Mouse (Mus musculus) ES-CJ7 (cell line): ENCODE measurements around the gene Pgm2.

Experiments
- DNase-seq: peaks from one replicate; pipeline ENCODE4 v3.0.0; 2011; ENCODE audit warnings: low read depth, low spot score

Pgm2 gene

DNA sequence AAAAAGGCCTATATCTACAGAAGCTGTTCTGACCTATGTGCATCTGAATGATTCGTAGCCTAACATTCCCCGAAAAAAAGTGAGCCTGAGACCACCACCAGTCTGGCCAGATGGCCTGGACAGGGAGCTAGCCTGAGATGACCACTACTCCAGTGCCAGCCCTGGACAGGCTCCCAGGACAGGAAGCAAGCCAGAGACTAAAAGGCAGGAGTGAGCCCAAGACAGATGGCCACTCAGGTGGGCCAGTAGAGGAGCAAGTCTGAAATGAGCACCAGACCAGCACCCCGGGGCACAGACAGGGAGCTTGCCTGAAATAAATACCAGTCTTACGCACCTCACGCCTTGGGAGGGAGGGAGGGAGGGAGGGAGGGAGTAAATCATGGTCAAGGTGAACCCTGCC is 51.6 kb downstream of the Pgm2 start:
- DNase-seq: no peak

DNA sequence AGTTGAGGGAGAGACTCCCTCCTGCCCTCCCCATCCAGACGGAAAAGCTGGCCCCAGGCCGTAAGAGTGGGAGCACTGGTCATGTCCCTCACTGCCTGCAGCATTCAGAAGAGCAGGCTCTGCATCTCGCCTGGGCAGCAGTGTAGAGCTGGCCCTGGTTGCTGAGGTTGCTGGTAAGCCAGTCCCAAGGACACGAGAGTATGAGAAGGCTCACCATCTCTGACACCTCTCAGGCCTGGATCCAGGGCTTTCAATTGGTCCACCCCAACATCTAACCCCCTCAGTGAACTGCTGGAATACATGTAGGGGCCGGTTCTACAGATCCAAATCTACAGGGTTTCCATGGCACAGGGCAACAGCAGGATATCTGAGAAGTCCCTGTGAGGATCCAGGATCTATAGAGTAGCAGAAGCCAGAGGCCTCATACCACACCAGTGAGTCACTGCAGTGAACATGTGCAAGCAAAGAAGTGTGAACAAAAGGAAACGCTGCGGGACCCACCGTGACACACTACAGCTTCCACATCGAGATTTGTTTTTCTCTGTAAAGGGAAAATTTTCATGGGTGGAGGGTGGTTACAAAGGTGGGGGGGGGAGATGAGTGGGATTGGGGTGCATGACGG is 53.7 kb downstream of the Pgm2 start:
- DNase-seq: no peak

DNA sequence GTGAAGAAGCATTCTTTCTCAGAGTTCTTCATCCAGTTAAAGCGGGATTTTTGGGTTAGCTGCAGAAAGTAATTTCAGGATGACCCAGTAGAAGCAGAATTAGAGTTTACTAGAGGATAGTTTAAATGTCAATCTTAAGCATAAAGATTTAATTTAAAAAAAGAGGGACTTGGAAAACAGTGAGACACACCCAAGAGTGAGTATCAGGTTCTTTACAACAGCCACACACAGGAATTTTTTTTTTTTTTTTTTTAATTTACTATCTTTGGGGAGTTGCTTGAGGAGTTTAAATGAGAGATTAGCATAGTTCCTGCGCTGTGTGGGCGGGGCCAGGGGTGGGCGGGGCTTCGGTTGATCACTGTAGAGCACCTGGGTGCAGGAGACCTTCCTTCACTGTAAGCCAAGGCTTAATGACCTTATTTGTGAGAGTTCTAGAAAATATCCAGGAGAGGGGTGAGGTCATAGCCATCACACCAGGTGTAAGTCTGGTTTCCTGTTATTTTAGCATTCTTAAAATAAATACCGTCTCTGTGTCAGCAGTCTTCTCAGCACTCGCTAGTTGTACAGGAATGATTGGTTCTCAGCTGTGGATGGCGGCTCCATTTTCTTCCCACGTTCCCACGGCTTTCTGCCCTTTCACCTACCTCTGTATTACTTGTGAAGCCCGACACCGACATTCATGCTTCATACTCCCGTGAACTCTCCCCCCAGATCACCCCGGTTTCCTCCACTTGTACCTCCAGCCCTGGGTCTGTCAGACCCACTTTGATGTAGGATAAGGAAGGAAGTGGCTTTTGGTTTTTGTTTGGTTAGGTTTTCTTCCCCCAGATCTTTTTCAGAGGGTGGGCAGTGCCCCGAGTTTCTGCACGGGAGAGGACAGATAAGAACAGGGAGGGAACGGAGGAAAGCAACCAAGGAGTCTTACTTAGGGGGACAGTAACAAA is 56.7 kb downstream of the Pgm2 start:
- peak; percentile 18 for DNase-seq

DNA sequence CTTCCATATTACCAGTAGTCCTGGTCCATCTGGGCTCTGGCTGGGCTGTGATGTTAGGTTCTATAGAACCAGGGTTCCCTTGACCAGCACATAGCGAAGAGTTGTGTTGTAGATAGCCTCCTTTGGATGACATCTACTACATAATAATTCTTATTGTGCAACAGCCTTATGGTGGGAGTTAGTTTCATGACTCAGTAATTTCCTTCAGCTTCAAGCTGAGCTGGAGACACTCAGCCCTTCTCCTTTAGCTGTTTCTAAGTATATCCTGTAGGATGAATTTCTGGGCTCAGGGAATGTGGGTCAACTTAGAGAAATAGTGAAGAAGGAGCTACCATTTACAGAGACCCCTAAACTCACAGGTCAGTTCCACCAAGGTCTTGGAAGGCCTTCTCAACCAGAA is 60.6 kb downstream of the Pgm2 start:
- DNase-seq: no peak

DNA sequence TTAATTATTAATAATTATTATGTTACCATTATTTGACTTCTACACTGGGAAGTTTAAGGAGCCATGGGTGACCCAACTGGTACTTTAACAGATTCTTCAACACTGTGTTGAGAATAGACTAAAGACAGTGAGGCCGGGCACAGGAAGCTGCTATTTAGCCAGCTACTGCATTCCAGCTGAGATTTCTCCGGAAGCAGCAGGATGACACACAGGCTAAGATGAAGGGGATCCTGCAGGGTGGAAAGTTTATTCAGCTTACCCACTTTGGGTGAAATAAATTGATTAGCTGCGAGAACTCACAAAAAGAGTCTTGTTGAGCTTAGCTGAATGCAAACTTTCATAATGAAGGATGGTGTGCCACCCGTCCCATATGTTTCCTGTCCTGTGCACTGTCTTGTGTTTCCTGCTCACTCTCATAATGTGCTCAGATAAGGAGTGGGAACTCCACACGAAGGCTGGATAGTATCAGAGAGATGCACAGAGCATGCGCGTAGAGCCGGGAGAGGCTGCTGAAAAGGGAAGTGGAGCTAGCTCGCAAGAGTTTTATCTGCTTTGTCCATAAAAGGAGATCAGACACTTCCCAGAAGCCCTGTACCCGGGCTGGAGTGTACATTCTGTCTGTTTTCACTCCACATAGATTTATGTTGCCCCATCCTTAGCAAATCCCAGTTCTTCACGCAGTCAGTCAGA is 63.3 kb downstream of the Pgm2 start, which contains the start of gene Tbc1d1:
Tbc1d1 (plus strand) TSS at position 445 of the 690 bp plus-strand sequence.
- no peak for DNase-seq

DNA sequence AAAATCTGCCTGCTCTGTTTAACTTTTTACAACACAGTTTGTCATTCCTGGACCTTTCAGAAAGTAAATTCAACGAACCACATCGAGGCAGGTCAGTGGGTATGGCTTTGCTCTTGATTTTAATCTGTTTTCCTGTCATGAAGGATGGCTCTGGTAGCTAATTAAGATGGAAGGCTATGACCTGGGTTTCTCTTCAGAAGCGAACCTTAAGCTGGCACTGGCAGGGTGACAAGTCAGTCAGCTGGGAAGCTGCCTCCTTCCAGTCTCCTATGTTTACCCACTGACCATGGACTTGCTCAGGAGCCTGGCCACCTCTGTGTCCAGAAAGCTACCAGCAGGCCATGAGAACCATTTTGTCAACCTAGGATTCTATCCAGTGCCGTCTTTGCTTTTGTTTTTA is 63.8 kb downstream of the Pgm2 start:
- DNase-seq: no peak

DNA sequence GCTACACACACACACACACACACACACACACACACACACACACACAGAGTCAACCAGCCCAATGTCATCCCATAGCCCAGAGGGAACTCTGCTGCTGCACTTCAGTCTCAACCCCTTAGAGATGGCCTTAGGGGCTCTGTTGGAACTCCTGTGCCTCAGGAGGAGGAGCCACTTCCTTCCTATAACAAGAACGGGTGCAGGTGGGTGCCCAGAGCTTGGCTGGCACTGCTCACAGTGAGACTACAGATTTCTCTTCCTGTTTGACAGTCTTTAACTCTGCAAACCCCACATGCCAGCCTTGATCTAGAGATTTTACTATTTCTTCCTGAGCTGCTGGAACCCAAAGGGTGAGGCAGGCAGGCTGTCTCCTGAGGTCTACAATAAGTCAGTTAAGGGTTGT is 65.2 kb downstream of the Pgm2 start:
- no peak for DNase-seq

DNA sequence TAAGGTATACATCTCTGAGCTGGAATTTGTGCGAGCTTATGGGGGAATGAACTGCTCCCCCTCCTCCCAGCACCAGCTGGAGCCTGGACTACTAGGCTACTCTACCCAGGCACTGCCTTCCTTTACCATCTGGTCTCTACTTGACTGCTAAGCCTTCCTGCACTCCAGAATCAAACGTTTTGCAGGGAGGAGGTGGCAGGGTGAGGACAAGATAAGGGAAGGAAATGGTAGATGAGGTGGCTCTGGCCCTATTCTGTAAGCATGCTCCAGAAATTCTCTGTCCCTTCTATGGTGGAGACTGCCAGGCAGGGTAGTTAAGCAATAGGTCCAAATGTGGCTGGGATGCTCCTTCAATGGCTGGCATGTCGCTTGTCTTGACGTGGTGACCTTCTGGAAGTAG is 65.8 kb downstream of the Pgm2 start:
- DNase-seq: no peak

DNA sequence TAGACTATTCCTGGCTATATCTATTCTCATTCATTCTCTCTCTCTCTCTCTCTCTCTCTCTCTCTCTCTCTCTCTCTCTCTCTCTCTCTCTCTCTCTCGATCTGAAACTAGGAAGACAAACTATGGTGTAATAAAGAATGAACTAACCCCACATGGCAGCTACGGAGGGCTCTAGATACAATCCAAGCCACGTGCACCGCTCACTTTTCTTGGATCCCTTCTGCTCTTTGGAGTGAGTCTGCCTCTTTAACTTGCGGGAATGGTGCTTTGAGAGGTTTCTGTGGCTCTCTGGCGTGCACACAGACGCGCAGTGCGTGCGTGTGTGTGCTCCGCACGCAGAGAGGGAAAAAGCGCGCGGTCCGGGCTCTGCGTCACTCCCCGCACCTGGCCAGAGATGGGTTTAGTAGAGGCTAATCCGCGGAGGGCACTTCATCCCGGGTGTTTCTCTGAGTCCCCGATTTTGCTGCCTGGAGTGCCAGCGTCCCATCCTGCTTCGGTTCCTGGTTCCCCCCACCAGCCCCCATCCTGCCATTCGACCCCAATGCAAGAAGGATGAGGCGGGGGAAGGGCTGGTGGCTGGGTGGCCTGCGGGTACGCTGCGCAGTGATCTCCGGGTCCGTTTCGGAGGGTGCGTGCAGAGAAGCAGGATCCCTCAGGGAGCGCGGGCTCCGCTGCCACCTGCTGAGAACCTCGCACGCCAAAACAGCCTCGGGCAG is 66.5 kb downstream of the Pgm2 start:
- DNase-seq: peak; percentile 40

DNA sequence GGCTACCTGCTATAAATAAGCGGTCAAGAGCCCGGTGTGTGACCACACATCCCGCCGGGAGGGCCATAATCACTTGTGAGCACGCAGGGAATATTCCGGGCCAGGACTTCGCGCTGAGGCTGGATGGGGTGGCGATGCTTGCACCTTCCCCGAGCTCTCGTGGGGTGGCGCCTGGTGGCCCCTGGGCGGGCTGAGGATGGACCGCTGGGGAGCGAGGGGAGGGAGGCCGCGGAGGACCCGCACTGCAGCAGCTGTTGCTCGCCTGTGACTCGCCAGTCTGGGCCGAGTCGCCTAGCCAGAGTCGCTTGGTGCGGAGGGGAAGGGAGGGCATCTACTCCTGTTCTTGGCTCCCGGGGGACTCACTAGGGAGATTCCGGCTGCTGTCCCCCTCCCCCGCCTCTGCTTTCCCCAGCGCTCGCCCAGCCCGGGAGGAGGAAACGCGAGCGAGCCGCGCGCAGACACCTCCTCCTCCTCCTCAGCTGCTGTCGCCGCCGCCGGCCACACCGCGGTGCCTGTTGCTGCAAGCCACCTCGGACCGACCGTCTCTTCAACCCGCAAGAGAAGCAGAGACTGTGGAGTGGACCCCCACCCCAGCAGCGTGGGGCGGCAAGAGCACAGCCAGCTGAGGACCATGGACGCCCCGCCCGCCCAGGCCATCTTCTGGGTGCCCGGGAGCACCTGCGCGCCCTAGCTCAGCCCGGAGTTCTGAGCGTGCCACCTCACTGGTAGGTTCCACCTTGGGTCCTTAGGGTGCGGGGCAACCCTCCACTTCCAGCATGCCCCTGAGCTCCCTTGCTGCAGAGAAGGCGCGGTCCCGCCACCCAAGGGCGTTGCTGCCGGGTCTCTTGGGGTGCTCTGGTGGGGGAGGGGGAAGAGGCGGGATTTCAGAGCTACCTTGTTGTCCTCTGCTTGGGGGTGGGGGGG is 67.3 kb downstream of the Pgm2 start:
- DNase-seq: peak; percentile 47

DNA sequence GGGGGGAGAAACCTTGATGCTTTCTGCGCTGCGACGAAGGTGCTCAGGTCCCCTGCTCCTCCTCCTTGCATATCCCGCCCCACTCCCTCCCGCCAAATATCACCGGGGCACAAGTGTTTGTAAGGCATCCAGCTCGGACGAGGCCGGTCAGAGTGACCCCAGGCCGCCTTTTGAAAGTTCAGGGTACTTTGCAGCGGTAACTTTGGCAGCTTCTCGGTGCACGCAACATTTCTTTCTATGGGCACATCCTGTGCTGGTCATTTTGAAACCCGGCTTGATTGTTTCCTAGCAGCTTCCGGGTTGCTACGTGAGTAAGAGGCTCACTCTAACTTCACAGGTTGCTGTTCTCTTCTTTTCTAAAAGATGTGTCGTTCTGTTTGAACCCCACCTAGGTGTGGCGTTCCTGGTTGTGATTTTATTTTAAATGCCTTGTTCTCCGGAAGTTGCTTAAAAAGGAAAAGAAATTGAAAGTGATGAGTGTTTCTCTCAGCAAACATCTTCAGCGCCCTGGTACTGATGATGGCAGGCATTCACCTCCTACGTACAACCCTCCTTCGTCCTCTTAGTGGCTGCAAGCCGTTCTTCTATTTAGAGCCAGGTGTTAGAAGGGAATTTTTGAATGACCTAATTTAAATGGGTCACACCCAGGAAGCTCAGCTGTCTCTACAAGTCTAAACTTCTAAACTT is 68.1 kb downstream of the Pgm2 start:
- peak; percentile 17 for DNase-seq

DNA sequence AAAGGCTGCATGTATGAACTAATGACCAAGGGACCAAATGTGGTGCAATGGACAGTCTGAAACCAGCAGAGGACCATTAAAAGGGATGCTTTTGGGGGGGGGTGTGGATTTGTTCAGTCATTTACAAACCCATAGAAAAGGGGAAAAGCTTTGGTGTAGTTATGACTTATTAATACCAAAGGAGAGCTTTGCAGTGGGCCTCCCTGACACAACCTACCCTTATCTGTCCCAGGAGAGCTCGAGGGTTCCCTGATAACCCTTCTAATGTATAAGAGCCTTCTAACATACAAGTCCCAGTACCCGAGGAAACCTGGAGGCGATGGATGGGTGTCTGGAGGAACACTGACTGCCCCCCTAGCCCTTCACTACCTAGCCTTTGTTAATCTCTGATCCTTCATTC is 69.2 kb downstream of the Pgm2 start:
- no peak for DNase-seq

DNA sequence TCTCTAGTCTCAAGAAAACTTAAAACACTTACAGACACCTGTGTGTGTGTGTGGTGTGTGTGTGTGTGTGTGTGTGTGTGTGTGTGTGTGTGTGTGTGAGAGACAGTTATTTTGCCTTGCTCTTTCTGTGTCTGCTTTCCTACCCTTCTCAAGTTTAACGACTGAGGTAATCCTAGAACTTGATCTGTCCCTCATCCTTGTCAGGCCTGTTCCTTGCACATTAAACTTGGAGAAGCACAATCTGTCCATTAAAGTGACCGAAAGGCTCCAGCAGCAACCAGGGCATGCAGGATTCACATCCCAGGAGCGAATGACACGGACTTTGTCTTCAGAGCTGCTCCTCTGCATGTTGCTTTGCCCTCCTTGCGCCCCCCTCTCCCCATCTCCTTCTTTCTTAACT is 69.8 kb downstream of the Pgm2 start:
- DNase-seq: no peak

DNA sequence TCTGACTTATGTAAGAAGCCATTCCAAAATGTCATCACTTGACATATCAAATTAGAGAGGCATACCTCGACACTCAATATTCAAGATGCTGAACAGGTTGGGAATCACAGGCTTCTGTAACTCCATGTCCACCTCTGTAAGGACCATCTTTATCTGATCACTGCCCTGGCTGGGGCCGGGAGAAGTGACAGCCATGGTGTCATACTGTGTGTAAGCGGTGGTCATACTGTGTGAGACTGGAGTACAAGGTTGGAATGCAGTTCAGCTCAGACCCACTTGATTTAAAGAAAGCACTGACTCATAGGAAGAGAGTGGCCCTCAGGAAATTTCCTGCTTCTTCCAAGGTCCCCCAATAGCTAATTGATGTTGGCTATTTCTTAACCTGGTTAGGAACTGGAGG is 71.7 kb downstream of the Pgm2 start:
- no peak for DNase-seq

DNA sequence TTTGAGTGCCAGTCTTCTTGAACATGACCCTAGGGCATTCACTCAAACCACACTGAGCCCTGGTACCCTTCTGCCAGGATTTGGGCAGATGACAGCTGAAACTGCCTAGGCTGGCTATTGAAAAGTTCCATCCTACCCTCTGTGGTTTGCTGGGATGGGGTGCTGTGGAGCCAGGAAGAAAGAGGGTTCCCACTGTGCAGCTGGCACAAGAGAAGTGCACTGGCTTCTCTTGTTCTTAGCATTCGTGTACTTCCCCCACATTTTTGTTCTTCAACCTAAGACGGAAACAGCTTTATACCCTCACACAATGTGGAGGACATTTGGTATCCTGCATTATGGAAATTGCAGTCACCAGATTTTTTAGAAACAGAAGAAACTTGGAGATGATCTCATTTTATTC is 73.1 kb downstream of the Pgm2 start:
- DNase-seq: no peak

DNA sequence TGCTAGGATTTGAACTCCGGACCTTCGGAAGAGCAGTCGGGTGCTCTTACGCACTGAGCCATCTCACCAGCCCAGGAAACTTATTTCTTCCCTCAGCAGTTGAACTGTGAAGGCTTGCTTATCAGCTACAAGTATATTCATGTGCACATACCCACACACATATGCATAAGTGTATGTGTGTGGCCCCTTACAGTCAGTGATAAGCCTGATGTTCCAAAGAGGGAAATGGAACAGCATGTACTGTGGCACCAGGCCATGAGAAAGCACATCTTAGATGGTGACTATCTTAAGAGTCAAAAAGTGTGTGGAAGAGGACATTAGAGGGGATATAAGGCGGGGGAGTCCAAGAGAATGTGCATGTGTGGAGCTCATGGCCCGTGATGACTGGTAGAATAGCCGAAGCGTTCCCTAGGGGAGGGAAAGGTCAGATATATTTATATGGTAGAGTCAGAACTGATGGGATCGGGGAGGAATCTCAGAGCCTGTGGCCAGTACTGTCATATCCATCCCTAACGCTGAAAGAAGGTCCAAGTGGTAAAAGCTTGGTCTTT is 76.3 kb downstream of the Pgm2 start:
- DNase-seq: no peak

DNA sequence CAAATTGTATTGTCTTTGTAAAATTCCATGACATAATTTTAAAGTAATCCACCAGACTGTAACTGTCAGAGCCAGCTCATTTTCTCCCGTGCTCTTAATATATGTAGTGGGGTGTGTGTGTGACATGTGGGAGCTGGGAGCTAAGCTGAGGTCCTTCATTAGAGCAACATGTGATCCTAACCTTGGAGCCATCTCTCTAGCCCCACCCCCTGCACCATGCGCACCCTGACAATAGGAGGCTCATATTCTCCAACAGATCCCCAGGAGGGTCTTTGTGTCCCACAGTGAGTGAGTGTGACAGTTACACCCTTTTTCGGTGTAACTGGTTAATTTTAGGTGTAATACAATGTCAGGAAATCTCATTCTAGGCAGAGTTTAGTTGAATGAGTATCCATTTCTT is 80.1 kb downstream of the Pgm2 start:
- DNase-seq: no peak

DNA sequence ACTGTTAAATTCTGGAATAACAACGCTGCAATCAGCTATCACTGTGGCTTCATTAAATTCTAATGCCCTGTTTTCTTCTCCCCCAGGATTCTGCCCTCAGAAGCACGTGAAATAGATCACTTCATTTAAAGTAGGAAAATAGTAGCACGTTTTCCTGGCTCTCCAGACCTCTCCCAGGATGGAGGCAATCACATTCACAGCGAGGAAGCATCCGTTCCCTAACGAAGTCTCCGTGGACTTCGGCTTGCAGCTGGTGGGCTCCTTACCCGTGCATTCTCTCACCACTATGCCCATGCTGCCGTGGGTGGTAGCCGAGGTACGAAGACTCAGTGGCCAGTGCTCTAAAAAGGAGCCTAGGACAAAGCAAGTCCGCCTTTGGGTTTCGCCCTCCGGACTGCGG is 80.6 kb downstream of the Pgm2 start:
- DNase-seq: no peak

DNA sequence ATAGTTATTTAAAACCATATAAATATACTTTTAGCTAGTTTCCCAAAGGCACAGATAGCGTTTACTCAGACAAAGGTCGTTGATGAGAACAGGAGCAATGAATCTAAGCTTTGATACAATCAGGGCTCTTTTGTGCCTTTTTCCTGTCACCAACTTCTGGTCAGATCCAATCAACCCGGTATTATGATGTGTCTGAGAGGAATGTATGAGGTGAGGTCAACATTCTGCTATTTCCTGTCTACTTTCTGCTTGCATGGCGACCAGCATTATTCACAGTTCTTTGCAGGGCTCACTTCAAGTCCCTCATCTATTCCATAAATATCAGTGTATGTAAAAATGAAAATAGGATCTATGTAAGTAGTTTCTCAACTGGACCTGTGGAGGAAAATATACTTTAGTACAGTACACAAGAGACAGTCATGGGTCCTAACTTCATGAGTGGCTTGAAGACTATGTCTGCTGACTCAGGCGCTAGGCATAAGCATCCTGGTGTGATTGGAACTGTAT is 81.7 kb downstream of the Pgm2 start:
- no peak for DNase-seq
